ENCODE assay signal across 9 mouse cellular contexts in genomic region chr2:172547116-172547515, GRCm38 (mm10). TPM values are rescaled to one million over a fixed set of nuclear protein-coding genes. Genes with fewer than 3 reads are reported as not detected.
DNase-seq lines count a peak whose midpoint lies in the region; ATAC-seq and TF ChIP-seq lines count a peak whose summit lies in the region.
"Had no signal": no experiment of that assay in that cellular context is flagged by ENCODE, and none has a peak within 500 bp of the region (broad histone marks: within the 10 kb centered on the region; RNA-seq: fewer than 3 reads in every experiment).

No protein-coding gene starts in this region.

- H3K79me2 ChIP-seq in liver, adult 2 months (ENCODE audit: control insufficient read depth, insufficient read depth, low read length): no peaks in the 10 kb centered on the region

- H3K4me2 ChIP-seq in hindbrain, embryonic 11.5 days (replicated peaks; ENCODE audit: low read depth, low read length): 0 out of 2 replicates have a peak overlapping the region, but pooled peaks have one; percentile 6
- no peak overlapping the region for H3K4me2 ChIP-seq in neural tube, embryonic 14.5 days (ENCODE audit: low read depth, low read length)

- peaks cover 19% of the 10 kb centered on the region for H3K4me1 ChIP-seq in hindbrain, embryonic 11.5 days (replicated peaks; ENCODE audit: control insufficient read depth, insufficient read depth, low read length)
- H3K4me1 ChIP-seq in liver, adult 2 months (ENCODE audit: control insufficient read depth, insufficient read depth, low read length): no peaks in the 10 kb centered on the region
- H3K4me1 ChIP-seq in neural tube, embryonic 14.5 days (ENCODE audit: control insufficient read depth, insufficient read depth, low read length): peaks cover 6% of the 10 kb centered on the region; the same call in 1 of the 2 replicates

- no peak for TF ChIP-seq POLR2A in brain, embryonic 14.5 days (IDR thresholded peaks at IDR 0.05; ENCODE audit: borderline replicate concordance, extremely low read depth, insufficient read depth, insufficient read length, poor library complexity, severe bottlenecking)
- no peak for TF ChIP-seq POLR2A in liver, adult 2 months (IDR thresholded peaks at IDR 0.05; ENCODE audit: extremely low read depth, insufficient read depth, low read length)

- H3K27me3 ChIP-seq in hindbrain, embryonic 11.5 days (ENCODE audit: control insufficient read depth, insufficient read depth, low read length): peaks cover 87% of the 10 kb centered on the region
- H3K27me3 ChIP-seq in liver, adult 2 months (ENCODE audit: control insufficient read depth, insufficient read depth, low read length): peaks cover 33% of the 10 kb centered on the region
- H3K27me3 ChIP-seq in neural tube, embryonic 14.5 days (ENCODE audit: control insufficient read depth, insufficient read depth, low read length): peaks cover 49% of the 10 kb centered on the region

- H3K9ac ChIP-seq in hindbrain, embryonic 11.5 days (ENCODE audit: low read depth, low read length): no peak overlapping the region
- H3K9ac ChIP-seq in liver, adult 2 months (ENCODE audit: low read depth, low read length): no peak overlapping the region
- H3K9ac ChIP-seq in neural tube, embryonic 14.5 days (replicated peaks; ENCODE audit: low read depth, low read length): no peak overlapping the region

- TF ChIP-seq CTCF in brain, embryonic 14.5 days (IDR thresholded peaks at IDR 0.05; ENCODE audit: borderline replicate concordance, extremely low read depth, insufficient read depth, insufficient read length): peak; percentile 72
- peak; percentile 42 for TF ChIP-seq CTCF in liver, adult 2 months (IDR thresholded peaks at IDR 0.05; ENCODE audit: low read depth, low read length)

- whole genome bisulfite sequencing in hindbrain, embryonic 11.5 days: under 1% methylated on average over 21 of the region's 21 CpGs
- WGBS in liver, adult 2 months: 3% methylated on average over 21 of the region's 21 CpGs
- 0% methylated on average over 21 of the region's 21 CpGs for WGBS in neural tube, embryonic 14.5 days

- H3K9me3 ChIP-seq in hindbrain, embryonic 11.5 days (ENCODE audit: control insufficient read depth, low read length): no peaks in the 10 kb centered on the region
- H3K9me3 ChIP-seq in neural tube, embryonic 14.5 days (ENCODE audit: control insufficient read depth, low read length): no peaks in the 10 kb centered on the region

- H3K36me3 ChIP-seq in hindbrain, embryonic 11.5 days (ENCODE audit: control insufficient read depth, insufficient read depth, low read length): no peaks in the 10 kb centered on the region
- H3K36me3 ChIP-seq in liver, adult 2 months (ENCODE audit: control insufficient read depth, insufficient read depth, low read length): no peaks in the 10 kb centered on the region
- H3K36me3 ChIP-seq in neural tube, embryonic 14.5 days (ENCODE audit: control insufficient read depth, insufficient read depth, low read length): no peaks in the 10 kb centered on the region

- H3K27ac ChIP-seq in hindbrain, embryonic 11.5 days (ENCODE audit: low read depth, low read length): no peak overlapping the region
- no peak overlapping the region for H3K27ac ChIP-seq in liver, adult 2 months (replicated peaks; ENCODE audit: insufficient read depth, low read depth, low read length)
- H3K27ac ChIP-seq in neural tube, embryonic 14.5 days (ENCODE audit: low read depth, low read length): no peak overlapping the region

- peak; percentile 23 to 27 for DNase-seq in cerebellum, postnatal 14 days
- peak; percentile 82 for DNase-seq in brain, embryonic 14.5 days (ENCODE audit: low read depth)
- DNase-seq in hindbrain, embryonic 11.5 days (ENCODE audit: low spot score): peak; percentile 74
- DNase-seq in liver, adult 2 months (ENCODE audit: extremely low read depth, low read depth, low spot score): peak; percentile 8
- no peak for DNase-seq in cerebellum, adult 8-10 months

- no peak overlapping the region for H3K4me3 ChIP-seq in hindbrain, embryonic 11.5 days (ENCODE audit: low read depth, low read length)
- no peak overlapping the region for H3K4me3 ChIP-seq in liver, adult 2 months (ENCODE audit: insufficient read depth, low read depth, low read length)
- no peak overlapping the region for H3K4me3 ChIP-seq in neural tube, embryonic 14.5 days (ENCODE audit: low read depth, low read length)

- ATAC-seq in cerebellum, adult (ENCODE audit: insufficient number of reproducible peaks, low FRiP score, low TSS enrichment): no peak
- ATAC-seq in hindbrain, embryonic 11.5 days (ENCODE audit: low FRiP score): peak; percentile 31; the same call in 1 of the 2 replicates
- ATAC-seq in neural tube, embryonic 14.5 days (ENCODE audit: low read depth): 0 out of 2 replicates have a peak, but pooled peaks have one; percentile 29
- no peak for ATAC-seq in frontal cortex, adult (ENCODE audit: low TSS enrichment)

RNA-seq across cellular contexts. Expression of gene Tfap2c, which starts 2.3 kb away (rescaled TPM):
- polyA plus RNA-seq in brain, embryonic 14.5 days (2012; rRNA removed): 5.2 and 15.7 TPM in 2 replicates
- 2.5 and 2.8 TPM in 2 replicates for polyA plus RNA-seq in hindbrain, embryonic 11.5 days (2014; fragmentation: Nextera tagmentation; extraction: Ambion mirVana)
- total RNA-seq in liver, adult 2 months (2014; rRNA removed): not detected in 2 replicates
- not detected in 2 replicates for polyA plus RNA-seq in liver, adult 2 months (2012; rRNA removed)
- 0.09 and 0.18 TPM in 2 replicates for polyA plus RNA-seq in neural tube, embryonic 14.5 days (2014; fragmentation: Nextera tagmentation; extraction: Ambion mirVana)
- total RNA-seq: heart, postnatal 10 days had no signal

Comparison
In these comparisons a context has a peak if more than half of its experiments do, and no peak if none do; other contexts are left out.
1. ATAC-seq: peak in hindbrain, embryonic 11.5 days (single experiment) and neural tube, embryonic 14.5 days (single experiment); none in cerebellum, adult (single experiment) and frontal cortex, adult (single experiment).